Comparison of ENCODE assay signal across 27 mouse cellular contexts in the genomic region with DNA sequence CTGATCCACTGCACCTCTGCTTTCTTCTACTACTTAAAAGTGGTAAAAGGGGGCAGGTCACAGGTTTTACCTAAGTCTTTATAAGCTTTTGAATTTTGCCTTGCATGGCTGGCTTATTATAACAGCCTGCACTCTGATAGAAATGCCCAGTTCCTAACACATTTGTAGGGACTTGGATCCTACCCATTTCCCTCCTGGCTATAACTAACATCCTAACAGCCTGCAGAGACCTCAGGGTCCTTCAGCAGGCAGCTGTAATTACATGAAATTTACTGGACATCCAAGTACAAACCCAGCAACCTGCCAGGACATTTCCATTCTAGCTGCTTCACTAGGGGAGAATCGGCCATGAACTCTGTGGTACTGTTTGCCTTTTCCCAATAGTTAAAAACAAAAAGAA.
A peak's percentile ranks its signal among the peaks of the same experiment; 100 is the strongest.
DNase-seq lines count a peak whose midpoint lies in the region; ATAC-seq and TF ChIP-seq lines count a peak whose summit lies in the region.
"Had no signal": no experiment of that assay in that cellular context is flagged by ENCODE, and none has a peak within 500 bp of the region (broad histone marks: within the 10 kb centered on the region; RNA-seq: fewer than 3 reads in every experiment).

No protein-coding gene starts in this region.

- no peak overlapping the region for H3K4me3 ChIP-seq in forebrain, embryonic 16.5 days (replicated peaks; ENCODE audit: low read length)
- H3K4me3 ChIP-seq in forebrain, embryonic 14.5 days (ENCODE audit: low read depth, low read length) = no peak overlapping the region
- H3K4me3 ChIP-seq in heart, embryonic 12.5 days = no peak overlapping the region
- no peak overlapping the region for H3K4me3 ChIP-seq in heart, postnatal 0 days (ENCODE audit: low read depth, low read length)
- no peak overlapping the region for H3K4me3 ChIP-seq in brown adipose tissue, adult 24 weeks (ENCODE audit: insufficient read depth, low read depth, low read length)
- H3K4me3 ChIP-seq: embryonic facial prominence, embryonic 10.5 days; embryonic facial prominence, embryonic 13.5 days; erythroblast, embryonic 14.5 days; forebrain, embryonic 12.5 days; gastrocnemius, adult 2 months; heart, adult 2 months; hindbrain, embryonic 12.5 days; hindbrain, embryonic 15.5 days had no signal

- no peak overlapping the region for H3K9ac ChIP-seq in forebrain, embryonic 16.5 days (replicated peaks; ENCODE audit: low read depth, low read length)
- no peak overlapping the region for H3K9ac ChIP-seq in forebrain, embryonic 14.5 days (ENCODE audit: low read length)
- H3K9ac ChIP-seq in heart, embryonic 12.5 days = no peak overlapping the region
- H3K9ac ChIP-seq in heart, postnatal 0 days (replicated peaks; ENCODE audit: low read depth, low read length) = no peak overlapping the region
- H3K9ac ChIP-seq: embryonic facial prominence, embryonic 13.5 days; forebrain, embryonic 12.5 days; forebrain, postnatal 0 days; hindbrain, embryonic 12.5 days; hindbrain, embryonic 15.5 days had no signal

- TF ChIP-seq CTCF in heart, postnatal 0 days (IDR thresholded peaks at IDR 0.05; ENCODE audit: low read depth) = no peak

- H3K4me1 ChIP-seq in forebrain, embryonic 16.5 days (replicated peaks; ENCODE audit: control insufficient read depth, insufficient read depth, low read length) = no peaks in the 10 kb centered on the region
- H3K4me1 ChIP-seq in forebrain, embryonic 14.5 days (ENCODE audit: control insufficient read depth, insufficient read depth, low read length) = no peaks in the 10 kb centered on the region
- H3K4me1 ChIP-seq in heart, embryonic 12.5 days (replicated peaks) = peaks cover 36% of the 10 kb centered on the region
- H3K4me1 ChIP-seq in heart, postnatal 0 days (ENCODE audit: control insufficient read depth, insufficient read depth) = peaks cover 26% of the 10 kb centered on the region
- H3K4me1 ChIP-seq in brown adipose tissue, adult 24 weeks (ENCODE audit: control insufficient read depth, insufficient read depth, insufficient read length, low read length) = no peaks in the 10 kb centered on the region
- H3K4me1 ChIP-seq: forebrain, embryonic 12.5 days; hindbrain, embryonic 12.5 days; hindbrain, embryonic 15.5 days had no signal

- H3K27me3 ChIP-seq in forebrain, embryonic 16.5 days (replicated peaks; ENCODE audit: control insufficient read depth, insufficient read depth, low read length) = no peaks in the 10 kb centered on the region
- H3K27me3 ChIP-seq in forebrain, embryonic 14.5 days (replicated peaks; ENCODE audit: control insufficient read depth, insufficient read depth, low read length) = no peaks in the 10 kb centered on the region
- H3K27me3 ChIP-seq in heart, embryonic 12.5 days (replicated peaks) = no peaks in the 10 kb centered on the region
- H3K27me3 ChIP-seq in heart, postnatal 0 days (ENCODE audit: control insufficient read depth, insufficient read depth, low read length) = no peaks in the 10 kb centered on the region
- H3K27me3 ChIP-seq: CH12.LX; embryonic facial prominence, embryonic 13.5 days; forebrain, embryonic 12.5 days; hindbrain, embryonic 12.5 days; hindbrain, embryonic 15.5 days; Patski had no signal

- H3K27ac ChIP-seq in forebrain, embryonic 16.5 days (ENCODE audit: low read length) = no peak overlapping the region
- H3K27ac ChIP-seq in forebrain, embryonic 14.5 days (ENCODE audit: low read depth, low read length) = no peak overlapping the region
- H3K27ac ChIP-seq in heart, embryonic 12.5 days (ENCODE audit: poor library complexity, severe bottlenecking) = peak overlapping the region; percentile 45; the same call in 1 of the 2 replicates
- H3K27ac ChIP-seq in heart, postnatal 0 days (ENCODE audit: low read depth) = peak overlapping the region; percentile 74
- peak overlapping the region; percentile 65 for H3K27ac ChIP-seq in brown adipose tissue, adult 24 weeks (replicated peaks; ENCODE audit: low read depth, low read length)
- H3K27ac ChIP-seq: embryonic facial prominence, embryonic 10.5 days; embryonic facial prominence, embryonic 13.5 days; forebrain, embryonic 12.5 days; gastrocnemius, adult 2 months; heart, adult 2 months; hindbrain, embryonic 12.5 days; hindbrain, embryonic 15.5 days had no signal

- TF ChIP-seq EP300 in heart, postnatal 0 days (IDR thresholded peaks at IDR 0.05; ENCODE audit: low read depth) = no peak

- no peak overlapping the region for H3K4me2 ChIP-seq in forebrain, embryonic 16.5 days (ENCODE audit: low read length)
- H3K4me2 ChIP-seq in forebrain, embryonic 14.5 days (ENCODE audit: low read length) = no peak overlapping the region
- H3K4me2 ChIP-seq in heart, embryonic 12.5 days = no peak overlapping the region
- no peak overlapping the region for H3K4me2 ChIP-seq in heart, postnatal 0 days (ENCODE audit: low read depth, low read length)
- H3K4me2 ChIP-seq: embryonic facial prominence, embryonic 13.5 days; forebrain, embryonic 12.5 days; hindbrain, embryonic 12.5 days; hindbrain, embryonic 15.5 days had no signal

- H3K9me3 ChIP-seq in forebrain, embryonic 16.5 days (ENCODE audit: control insufficient read depth, low read length) = no peaks in the 10 kb centered on the region
- no peaks in the 10 kb centered on the region for H3K9me3 ChIP-seq in forebrain, embryonic 14.5 days (replicated peaks; ENCODE audit: control insufficient read depth, low read length)
- no peaks in the 10 kb centered on the region for H3K9me3 ChIP-seq in heart, embryonic 12.5 days (replicated peaks)
- H3K9me3 ChIP-seq in heart, postnatal 0 days (replicated peaks; ENCODE audit: control insufficient read depth, low read length) = no peaks in the 10 kb centered on the region
- H3K9me3 ChIP-seq: embryonic facial prominence, embryonic 10.5 days; embryonic facial prominence, embryonic 13.5 days; forebrain, embryonic 12.5 days; G1E; hindbrain, embryonic 12.5 days; hindbrain, embryonic 15.5 days had no signal

- DNase-seq in forebrain, embryonic 14.5 days (ENCODE audit: low spot score) = no peak
- DNase-seq in heart, adult 18-20 months = no peak
- DNase-seq in heart, postnatal 0 days (ENCODE audit: low spot score) = no peak
- DNase-seq in heart, adult 11 months = no peak
- DNase-seq: adrenal gland, postnatal 10 days; B cell, adult 2 months; cerebellum, adult 18-20 months; cerebellum, adult 9-11 months; cerebellum, postnatal 36 days; embryo, embryonic 11 days; forebrain, postnatal 0 days; gastrocnemius, adult 2 months; gastrocnemius, postnatal 14 days; heart, adult 2 months; kidney, adult 2 months had no signal

- WGBS in forebrain, embryonic 16.5 days = 78% methylated on average over 1 of the region's 1 CpGs
- 76% methylated on average over 1 of the region's 1 CpGs for WGBS in forebrain, embryonic 14.5 days
- 64% methylated on average over 1 of the region's 1 CpGs for WGBS in heart, embryonic 12.5 days
- WGBS in heart, postnatal 0 days = 62% methylated on average over 1 of the region's 1 CpGs

- H3K36me3 ChIP-seq in forebrain, embryonic 16.5 days (ENCODE audit: control insufficient read depth, insufficient read depth) = no peaks in the 10 kb centered on the region
- no peaks in the 10 kb centered on the region for H3K36me3 ChIP-seq in forebrain, embryonic 14.5 days (ENCODE audit: control insufficient read depth, insufficient read depth, low read length)
- no peaks in the 10 kb centered on the region for H3K36me3 ChIP-seq in heart, embryonic 12.5 days
- no peaks in the 10 kb centered on the region for H3K36me3 ChIP-seq in heart, postnatal 0 days (replicated peaks; ENCODE audit: control insufficient read depth, insufficient read depth, low read length)
- H3K36me3 ChIP-seq: embryonic facial prominence, embryonic 10.5 days; embryonic facial prominence, embryonic 13.5 days; forebrain, embryonic 12.5 days; G1E; hindbrain, embryonic 12.5 days; hindbrain, embryonic 15.5 days had no signal

- ATAC-seq in forebrain, embryonic 16.5 days = peak; percentile 57; the same call in 1 of the 2 replicates
- ATAC-seq in forebrain, embryonic 14.5 days = no peak
- ATAC-seq in heart, embryonic 12.5 days (ENCODE audit: insufficient number of reproducible peaks, low FRiP score) = no peak
- no peak for ATAC-seq in heart, postnatal 0 days (ENCODE audit: insufficient read depth, low read depth)
- ATAC-seq: forebrain, postnatal 0 days; Patski had no signal

Comparison
In these comparisons a context has a peak if more than half of its experiments do, and no peak if none do; other contexts are left out.
1. H3K27ac ChIP-seq: peak in heart, embryonic 12.5 days (single experiment), heart, postnatal 0 days (single experiment) and brown adipose tissue, adult 24 weeks (single experiment); none in forebrain, embryonic 16.5 days (single experiment) and forebrain, embryonic 14.5 days (single experiment).